Comparison of ENCODE assay signal across 28 mouse cellular contexts in genomic region chr2:25709056-25709455, GRCm38 (mm10). TPM values are rescaled to one million over a fixed set of nuclear protein-coding genes. Genes with fewer than 3 reads are reported as not detected.
DNase-seq lines count a peak whose midpoint lies in the region; ATAC-seq and TF ChIP-seq lines count a peak whose summit lies in the region.
"Not testable (repeated sequence)": the region's sequence is repeated elsewhere in the genome, so short reads cannot be mapped to it uniquely, and the experiment has no call there.
"Had no signal": no experiment of that assay in that cellular context is flagged by ENCODE, and none has a peak within 500 bp of the region (broad histone marks: within the 10 kb centered on the region; RNA-seq: fewer than 3 reads in every experiment).

No protein-coding gene starts in this region.

- H3K4me3 ChIP-seq in forebrain, postnatal 0 days (ENCODE audit: low read depth, low read length); heart, embryonic 10.5 days; hindbrain, embryonic 15.5 days; layer of hippocampus, adult 2 months; midbrain, embryonic 14.5 days (replicated peaks; ENCODE audit: low read depth, low read length); olfactory bulb, adult 2 months (ENCODE audit: insufficient read depth, low read depth, low read length): not testable (repeated sequence)

- H3K27ac ChIP-seq in forebrain, postnatal 0 days (ENCODE audit: low read depth, low read length); heart, embryonic 10.5 days; hindbrain, embryonic 15.5 days (replicated peaks); midbrain, embryonic 14.5 days (replicated peaks; ENCODE audit: low read depth, low read length): not testable (repeated sequence)
- H3K27ac ChIP-seq in layer of hippocampus, adult 2 months, result peak overlapping the region; percentile 98
- peak overlapping the region; percentile 38 for H3K27ac ChIP-seq in olfactory bulb, adult 2 months (ENCODE audit: insufficient read depth, low read depth, low read length)

- WGBS in forebrain, postnatal 0 days, result 90% methylated on average over 1 of the region's 1 CpGs
- 81% methylated on average over 1 of the region's 1 CpGs for WGBS in heart, embryonic 10.5 days
- WGBS in hindbrain, embryonic 15.5 days, result 97% methylated on average over 1 of the region's 1 CpGs
- 96% methylated on average over 1 of the region's 1 CpGs for WGBS in midbrain, embryonic 14.5 days
- WGBS in olfactory bulb, adult 2 months, result 96% methylated on average over 1 of the region's 1 CpGs

- H3K36me3 ChIP-seq in forebrain, postnatal 0 days (ENCODE audit: insufficient read depth); heart, embryonic 10.5 days; hindbrain, embryonic 15.5 days; midbrain, embryonic 14.5 days (ENCODE audit: control insufficient read depth, insufficient read depth, low read length): not testable (repeated sequence)

- DNase-seq in forebrain, postnatal 0 days; layer of hippocampus, adult 2 months (ENCODE audit: low spot score in 2 of 2); midbrain, embryonic 14.5 days: not testable (repeated sequence)
- DNase-seq in heart, embryonic 10.5 days (ENCODE audit: low spot score), result peak; percentile 61
- DNase-seq in neural tube, embryonic 10.5 days (ENCODE audit: extremely low spot score, low spot score), result peak; percentile 10

- not testable (repeated sequence) for H3K4me1 ChIP-seq in forebrain, postnatal 0 days (ENCODE audit: insufficient read depth); heart, embryonic 10.5 days
- peaks cover 18% of the 10 kb centered on the region for H3K4me1 ChIP-seq in hindbrain, embryonic 15.5 days (replicated peaks)
- H3K4me1 ChIP-seq in midbrain, embryonic 14.5 days (ENCODE audit: control insufficient read depth, insufficient read depth, low read length), result peaks cover 17% of the 10 kb centered on the region
- H3K4me1 ChIP-seq in olfactory bulb, adult 2 months (ENCODE audit: control insufficient read depth, insufficient read depth, low read length), result peaks cover 21% of the 10 kb centered on the region

- H3K9me3 ChIP-seq in forebrain, postnatal 0 days (ENCODE audit: low read length); heart, embryonic 10.5 days; hindbrain, embryonic 15.5 days; midbrain, embryonic 14.5 days (ENCODE audit: control insufficient read depth, low read length): not testable (repeated sequence)

- not testable (repeated sequence) for H3K27me3 ChIP-seq in forebrain, postnatal 0 days (ENCODE audit: insufficient read depth, low read length); heart, embryonic 10.5 days (ENCODE audit: insufficient read depth, poor library complexity, severe bottlenecking); hindbrain, embryonic 15.5 days; midbrain, embryonic 14.5 days (ENCODE audit: control insufficient read depth, insufficient read depth, low read length)

- ATAC-seq in forebrain, postnatal 0 days; hindbrain, embryonic 15.5 days (ENCODE audit: low FRiP score, low read depth); midbrain, embryonic 14.5 days (ENCODE audit: low FRiP score, low TSS enrichment): not testable (repeated sequence)

- not testable (repeated sequence) for H3K9ac ChIP-seq in forebrain, postnatal 0 days; hindbrain, embryonic 15.5 days; midbrain, embryonic 14.5 days (replicated peaks; ENCODE audit: low read length)

- H3K4me2 ChIP-seq in forebrain, postnatal 0 days (ENCODE audit: low read depth), result peak overlapping the region; percentile 85; the same call in 1 of the 2 replicates
- H3K4me2 ChIP-seq in hindbrain, embryonic 15.5 days, result peak overlapping the region; percentile 87
- H3K4me2 ChIP-seq in midbrain, embryonic 14.5 days (ENCODE audit: low read length), result peak overlapping the region; percentile 81; the same call in 1 of the 2 replicates

- not testable (repeated sequence) for TF ChIP-seq CTCF in forebrain, postnatal 0 days (IDR thresholded peaks at IDR 0.05; ENCODE audit: low read depth); layer of hippocampus, adult 2 months (conservative IDR thresholded peaks at IDR 0.05); olfactory bulb, adult 2 months (IDR thresholded peaks at IDR 0.05; ENCODE audit: insufficient read depth, low read depth, low read length)

- not testable (repeated sequence) for TF ChIP-seq POLR2A in olfactory bulb, adult 2 months (IDR thresholded peaks at IDR 0.05; ENCODE audit: insufficient read depth, low read depth, low read length)

RNA-seq across cellular contexts. Expression of gene Bmyc, which starts 2.5 kb away (rescaled TPM):
- 43.4 and 50.5 TPM in 2 replicates for total RNA-seq in forebrain, postnatal 0 days (2014; rRNA removed)
- polyA plus RNA-seq in forebrain, postnatal 0 days (2015; fragmentation: Nextera tagmentation; extraction: Ambion mirVana), result 194 and 195 TPM in 2 replicates
- polyA plus RNA-seq in heart, embryonic 10.5 days (2016; fragmentation: Nextera tagmentation; extraction: Ambion mirVana), result 53.4 and 65.8 TPM in 2 replicates
- 149 and 164 TPM in 2 replicates for polyA plus RNA-seq in hindbrain, embryonic 15.5 days (2015; fragmentation: Nextera tagmentation; extraction: Ambion mirVana)
- 10 to 100 TPM; 83.7 to 88.9 TPM for total RNA-seq in layer of hippocampus, adult 2 months (2021)
- 114 and 151 TPM in 2 replicates for polyA plus RNA-seq in midbrain, embryonic 14.5 days (2014; fragmentation: Nextera tagmentation; extraction: Ambion mirVana)
- polyA plus RNA-seq in olfactory bulb, adult 2 months (2012; ENCODE audit: insufficient read depth, insufficient read length, low replicate concordance, missing spikeins), result not detected in 2 replicates

RNA-seq across cellular contexts. Expression of gene Obp2a, which starts 9.2 kb away (rescaled TPM):
- not detected in 2 replicates for total RNA-seq in forebrain, postnatal 0 days (2014; rRNA removed)
- not detected in 2 replicates for polyA plus RNA-seq in forebrain, postnatal 0 days (2015; fragmentation: Nextera tagmentation; extraction: Ambion mirVana)
- not detected in 2 replicates for polyA plus RNA-seq in heart, embryonic 10.5 days (2016; fragmentation: Nextera tagmentation; extraction: Ambion mirVana)
- polyA plus RNA-seq in hindbrain, embryonic 15.5 days (2015; fragmentation: Nextera tagmentation; extraction: Ambion mirVana), result not detected in 2 replicates
- total RNA-seq in layer of hippocampus, adult 2 months (2021), result not detected
- not detected in 2 replicates for polyA plus RNA-seq in midbrain, embryonic 14.5 days (2014; fragmentation: Nextera tagmentation; extraction: Ambion mirVana)
- polyA plus RNA-seq in olfactory bulb, adult 2 months (2012; ENCODE audit: insufficient read depth, insufficient read length, low replicate concordance, missing spikeins), result not detected in 2 replicates
- total RNA-seq: ES-E14; gastrocnemius, adult 18-20 months; gastrocnemius, postnatal 14 days; gastrocnemius, postnatal 4 days; heart, adult 18-20 months; heart, postnatal 14 days; heart, postnatal 4 days had no signal
- polyA plus RNA-seq: activated CD4-positive, CD25-positive, alpha-beta regulatory T cell, adult 4 months; brain, embryonic 14.5 days; cortical plate, adult 2 months; embryonic facial prominence, embryonic 10.5 days; embryonic facial prominence, embryonic 13.5 days; erythroblast, embryonic 14.5 days; forebrain, embryonic 12.5 days; forebrain, embryonic 15.5 days; heart, embryonic 13.5 days; heart, embryonic 16.5 days; hindbrain, embryonic 11.5 days; intestine, embryonic 14.5 days had no signal

RNA-seq across cellular contexts. Expression of gene Lcn10, which starts 26.5 kb away (rescaled TPM):
- not detected in 2 replicates for total RNA-seq in forebrain, postnatal 0 days (2014; rRNA removed)
- polyA plus RNA-seq in forebrain, postnatal 0 days (2015; fragmentation: Nextera tagmentation; extraction: Ambion mirVana), result not detected in 2 replicates
- polyA plus RNA-seq in heart, embryonic 10.5 days (2016; fragmentation: Nextera tagmentation; extraction: Ambion mirVana), result not detected in 2 replicates
- not detected in 2 replicates for polyA plus RNA-seq in hindbrain, embryonic 15.5 days (2015; fragmentation: Nextera tagmentation; extraction: Ambion mirVana)
- not detected for total RNA-seq in layer of hippocampus, adult 2 months (2021)
- not detected in 2 replicates for polyA plus RNA-seq in midbrain, embryonic 14.5 days (2014; fragmentation: Nextera tagmentation; extraction: Ambion mirVana)
- polyA plus RNA-seq in olfactory bulb, adult 2 months (2012; ENCODE audit: insufficient read depth, insufficient read length, low replicate concordance, missing spikeins), result not detected in 2 replicates
- total RNA-seq: adrenal gland, adult 8-10 months; adrenal gland, postnatal 25 days; ES-E14; gastrocnemius, adult 18-20 months; gastrocnemius, postnatal 14 days; gastrocnemius, postnatal 4 days; heart, adult 18-20 months; heart, postnatal 14 days; heart, postnatal 4 days had no signal
- polyA plus RNA-seq: activated CD4-positive, CD25-positive, alpha-beta regulatory T cell, adult 4 months; brain, embryonic 14.5 days; cortical plate, adult 2 months; embryonic facial prominence, embryonic 10.5 days; embryonic facial prominence, embryonic 13.5 days; erythroblast, embryonic 14.5 days; forebrain, embryonic 12.5 days; forebrain, embryonic 15.5 days; heart, embryonic 13.5 days; heart, embryonic 16.5 days; intestine, embryonic 14.5 days had no signal

RNA-seq across cellular contexts. Expression of gene Obp2b, which starts 27.8 kb away (rescaled TPM):
- total RNA-seq in forebrain, postnatal 0 days (2014; rRNA removed), result not detected in 2 replicates
- not detected in 2 replicates for polyA plus RNA-seq in forebrain, postnatal 0 days (2015; fragmentation: Nextera tagmentation; extraction: Ambion mirVana)
- polyA plus RNA-seq in heart, embryonic 10.5 days (2016; fragmentation: Nextera tagmentation; extraction: Ambion mirVana), result not detected in 2 replicates
- polyA plus RNA-seq in hindbrain, embryonic 15.5 days (2015; fragmentation: Nextera tagmentation; extraction: Ambion mirVana), result not detected in 2 replicates
- total RNA-seq in layer of hippocampus, adult 2 months (2021), result under 1 TPM in 1 of 2 experiments, not detected in 1; 0.86 TPM
- polyA plus RNA-seq in midbrain, embryonic 14.5 days (2014; fragmentation: Nextera tagmentation; extraction: Ambion mirVana), result not detected in 2 replicates
- not detected in 2 replicates for polyA plus RNA-seq in olfactory bulb, adult 2 months (2012; ENCODE audit: insufficient read depth, insufficient read length, low replicate concordance, missing spikeins)
- total RNA-seq: adrenal gland, adult 8-10 months; adrenal gland, postnatal 25 days; ES-E14; gastrocnemius, adult 18-20 months; gastrocnemius, postnatal 14 days; gastrocnemius, postnatal 4 days; heart, adult 18-20 months; heart, postnatal 14 days; heart, postnatal 4 days had no signal
- polyA plus RNA-seq: activated CD4-positive, CD25-positive, alpha-beta regulatory T cell, adult 4 months; brain, embryonic 14.5 days; cortical plate, adult 2 months; embryonic facial prominence, embryonic 10.5 days; embryonic facial prominence, embryonic 13.5 days; erythroblast, embryonic 14.5 days; forebrain, embryonic 12.5 days; forebrain, embryonic 15.5 days; heart, embryonic 13.5 days; heart, embryonic 16.5 days; hindbrain, embryonic 11.5 days; intestine, embryonic 14.5 days had no signal

RNA-seq across cellular contexts. Expression of gene Lcn6, which starts 32.5 kb away (rescaled TPM):
- not detected in 2 replicates for total RNA-seq in forebrain, postnatal 0 days (2014; rRNA removed)
- polyA plus RNA-seq in forebrain, postnatal 0 days (2015; fragmentation: Nextera tagmentation; extraction: Ambion mirVana), result not detected in 2 replicates
- not detected in 2 replicates for polyA plus RNA-seq in heart, embryonic 10.5 days (2016; fragmentation: Nextera tagmentation; extraction: Ambion mirVana)
- polyA plus RNA-seq in hindbrain, embryonic 15.5 days (2015; fragmentation: Nextera tagmentation; extraction: Ambion mirVana), result not detected in 2 replicates
- total RNA-seq in layer of hippocampus, adult 2 months (2021), result not detected
- not detected in 2 replicates for polyA plus RNA-seq in midbrain, embryonic 14.5 days (2014; fragmentation: Nextera tagmentation; extraction: Ambion mirVana)
- polyA plus RNA-seq in olfactory bulb, adult 2 months (2012; ENCODE audit: insufficient read depth, insufficient read length, low replicate concordance, missing spikeins), result not detected in 2 replicates
- total RNA-seq: adrenal gland, adult 8-10 months; adrenal gland, postnatal 25 days; ES-E14; gastrocnemius, adult 18-20 months; gastrocnemius, postnatal 14 days; gastrocnemius, postnatal 4 days; heart, adult 18-20 months; heart, postnatal 14 days; heart, postnatal 4 days had no signal
- polyA plus RNA-seq: activated CD4-positive, CD25-positive, alpha-beta regulatory T cell, adult 4 months; brain, embryonic 14.5 days; cortical plate, adult 2 months; embryonic facial prominence, embryonic 10.5 days; embryonic facial prominence, embryonic 13.5 days; erythroblast, embryonic 14.5 days; forebrain, embryonic 12.5 days; forebrain, embryonic 15.5 days; heart, embryonic 13.5 days; heart, embryonic 16.5 days; hindbrain, embryonic 11.5 days; intestine, embryonic 14.5 days had no signal

Comparison
In these comparisons a context has a peak if more than half of its experiments do, and no peak if none do; other contexts are left out.
1. RNA of gene Bmyc, which starts 2.5 kb away (polyA plus RNA-seq): 194 to 195 TPM in forebrain, postnatal 0 days, 149 to 164 TPM in hindbrain, embryonic 15.5 days, 114 to 151 TPM in midbrain, embryonic 14.5 days and 53.4 to 65.8 TPM in heart, embryonic 10.5 days; not detected in olfactory bulb, adult 2 months; every median in the first group is over 10 times any median in the second.
2. Peak in every context shown above with its lines, with median percentiles within 50 percentile points of each other: H3K4me2 ChIP-seq.